Mouse (Mus musculus) heart, postnatal 25 days (tissue): ENCODE measurements at regions not wholly inside any gene's neighbourhood (a gene's known extent, or its start where the extent isn't known, plus 50 kb on each side); places are given as distances from the start of the nearest gene placed in this dataset.

ENCODE experiments used
- DNase-seq: peaks from one replicate; pipeline ENCODE4 v3.0.0; 2022; ENCODE audit warnings: low spot score
- intact Hi-C: fragments of 180-260 bp; cut with DNase I; formaldehyde crosslinking; loops from one replicate; pipeline ENCODE4 v1.15.1; 2025

- DNase-seq, result no peak
- intact Hi-C loops, result no loop called here
Measured at GRCm38 (mm10) chr9:69705942-69706341, 54.8 kb downstream of the Foxb1 start.

- intact Hi-C loops, result no loop called here
- DNase-seq, result no peak
Measured at GRCm38 (mm10) chr9:69705071-69705470, 55.7 kb downstream of the Foxb1 start.

GRCm38 (mm10) chr9:69703731-69704130, 57.0 kb downstream of the Foxb1 start:
- intact Hi-C loops, result no loop called here
- DNase-seq, result no peak

GRCm38 (mm10) chr9:69702156-69702928, 58.4 kb downstream of the Foxb1 start:
- intact Hi-C loops, result no loop called here
- DNase-seq, result no peak

GRCm38 (mm10) chr9:69700696-69701095, 60.0 kb downstream of the Foxb1 start:
- intact Hi-C loops, result no loop called here

GRCm38 (mm10) chr9:69691756-69692155, 69.0 kb downstream of the Foxb1 start:
- DNase-seq, result no peak
- intact Hi-C loops, result no loop called here

More at GRCm38 (mm10) chr9:69700696-69701095, 60.0 kb downstream of the Foxb1 start:
- no peak for DNase-seq

GRCm38 (mm10) chr9:69687349-69688123, 73.2 kb downstream of the Foxb1 start:
- no peak for DNase-seq
- intact Hi-C loops, result no loop called here

GRCm38 (mm10) chr9:69686766-69687165, 74.0 kb downstream of the Foxb1 start:
- intact Hi-C loops, result no loop called here
- DNase-seq, result no peak

GRCm38 (mm10) chr9:69685630-69686029, 75.1 kb downstream of the Foxb1 start:
- intact Hi-C loops, result no loop called here
- no peak for DNase-seq

GRCm38 (mm10) chr9:69681372-69682213, 79.1 kb downstream of the Foxb1 start:
- intact Hi-C loops, result no loop called here
- DNase-seq, result no peak

GRCm38 (mm10) chr9:69678634-69679033, 82.1 kb downstream of the Foxb1 start:
- DNase-seq, result no peak
- intact Hi-C loops, result no loop called here

- DNase-seq, result no peak
- intact Hi-C loops, result no loop called here
Measured at GRCm38 (mm10) chr9:69673463-69674105, 87.2 kb downstream of the Foxb1 start.

- no peak for DNase-seq
- intact Hi-C loops, result no loop called here
Measured at GRCm38 (mm10) chr9:69672657-69673462, 87.9 kb downstream of the Foxb1 start.

- DNase-seq, result no peak
- intact Hi-C loops, result no loop called here
Measured at GRCm38 (mm10) chr9:69671199-69671598, 89.5 kb downstream of the Foxb1 start.

- no peak for DNase-seq
- intact Hi-C loops, result no loop called here
Measured at GRCm38 (mm10) chr9:69670551-69671044, 90.1 kb downstream of the Foxb1 start.

- no peak for DNase-seq
- intact Hi-C loops, result no loop called here
Measured at GRCm38 (mm10) chr9:69669611-69670550, 90.9 kb downstream of the Foxb1 start.

GRCm38 (mm10) chr9:69668475-69669090, 92.2 kb downstream of the Foxb1 start:
- intact Hi-C loops, result no loop called here
- DNase-seq, result no peak
